Mouse (Mus musculus) small intestine, adult 2 months (tissue): Measurements from ENCODE around the gene Gm20388.

ENCODE experiments used
- CTCF ChIP-seq: fragments of 200-500 bp; IDR thresholded peaks from 2 replicates; pipeline ENCODE4 v1.5.1; 2012; ENCODE audit warnings: low read depth, mild to moderate bottlenecking, control low read depth, inconsistent platforms, low read length, moderate library complexity, mixed read lengths; ENCODE audit not compliant: insufficient replicate concordance, insufficient read length; ENCODE audit errors: extremely low read depth
- POLR2A ChIP-seq: fragments of 200-500 bp; IDR thresholded peaks from 2 replicates; pipeline ENCODE4 v1.6.1; 2012; ENCODE audit warnings: low read depth, mild to moderate bottlenecking, control low read depth, inconsistent platforms, low read length, moderate library complexity

GRCm38 (mm10) chr8:123786644-123787043 lies 3876.0 kb downstream of the Gm20388 start:
- TF ChIP-seq POLR2A (no peak), CTCF (no peak)
